Mouse (Mus musculus) CH12.LX (cell line): ENCODE measurements around the gene Hcls1. TPM values are rescaled to one million over a fixed set of nuclear protein-coding genes. Genes with fewer than 3 reads are reported as not detected.

Experiments
- DNase-seq: peaks from one replicate; pipeline ENCODE4 v3.0.0-alpha.2; 2013; ENCODE audit errors: extremely low read depth
- H3K27ac ChIP-seq: 2 replicates; pipeline ENCODE4 v1.5.1; 2012; ENCODE audit warnings: low read depth, mild to moderate bottlenecking, control low read depth, moderate library complexity; ENCODE audit not compliant: insufficient read depth
- H3K27me3 ChIP-seq: replicated peaks from 2 replicates; pipeline ENCODE3; 2012; ENCODE audit warnings: inconsistent platforms
- H3K36me3 ChIP-seq, 2 experiments: replicated peaks in 1 of 2; 2 replicates each; pipeline versions ENCODE3 to v1.6.1; 2012; ENCODE audit warnings: inconsistent platforms in 1 of 2, low read length in 1 of 2, mild to moderate bottlenecking in 1 of 2, mixed read lengths in 1 of 2, moderate library complexity in 1 of 2; ENCODE audit not compliant: control insufficient read depth in 1 of 2, insufficient read depth in 1 of 2
- H3K4me1 ChIP-seq, 2 experiments: 2 replicates each; pipeline ENCODE4 v1.6.1; 2012; ENCODE audit warnings: inconsistent platforms in 1 of 2, moderate library complexity in 1 of 2; ENCODE audit not compliant: insufficient read depth in 2 of 2, control insufficient read depth in 1 of 2
- H3K4me2 ChIP-seq: 2 replicates; pipeline ENCODE4 v1.6.1; 2012; ENCODE audit warnings: low read depth, mild to moderate bottlenecking, control low read depth; ENCODE audit not compliant: poor library complexity, insufficient read depth, severe bottlenecking
- H3K4me3 ChIP-seq, 3 experiments: fragments of 150-350 bp in 1 of 3; sonication (generic) in 1 of 3; replicated peaks in 1 of 3; 2 replicates each; pipeline versions ENCODE3 to v1.5.1; 2011 to 2012; ENCODE audit warnings: low read depth in 2 of 3, low read length in 2 of 3, mild to moderate bottlenecking in 2 of 3, moderate library complexity in 2 of 3, control low read depth in 1 of 3, improper control_type of control experiment in 1 of 3, inconsistent platforms in 1 of 3, mixed read lengths in 1 of 3; ENCODE audit not compliant: poor library complexity in 1 of 3
- H3K79me2 ChIP-seq: replicated peaks from 2 replicates; pipeline ENCODE4 v1.6.1; 2012; ENCODE audit warnings: mild to moderate bottlenecking, moderate library complexity; ENCODE audit not compliant: control insufficient read depth, poor library complexity, insufficient read depth, severe bottlenecking; ENCODE audit errors: extremely low read depth
- H3K9ac ChIP-seq: 2 replicates; pipeline ENCODE4 v1.6.1; 2012; ENCODE audit warnings: low read depth, mild to moderate bottlenecking, control low read depth, moderate library complexity; ENCODE audit not compliant: insufficient read depth
- H3K9me3 ChIP-seq: replicated peaks from 2 replicates; pipeline ENCODE3; 2012; ENCODE audit warnings: low read length, inconsistent platforms, mixed read lengths
- BHLHE40 ChIP-seq: IDR thresholded peaks from 2 replicates; pipeline ENCODE4 v1.6.1; 2011; ENCODE audit warnings: mild to moderate bottlenecking, low read depth, low read length, improper control_type of control experiment
- CHD1 ChIP-seq: IDR thresholded peaks from 2 replicates; pipeline ENCODE4 v1.6.1; 2012; ENCODE audit warnings: low read depth, low read length, improper control_type of control experiment, inconsistent platforms
- CHD2 ChIP-seq: IDR thresholded peaks from 2 replicates; pipeline ENCODE4 v1.6.1; 2011; ENCODE audit warnings: low read length, improper control_type of control experiment
- CTCF ChIP-seq, 2 experiments: IDR thresholded peaks in 1 of 2; conservative IDR thresholded peaks in 1 of 2; 2 replicates each; pipeline ENCODE4 v1.5.1; 2011 to 2012; ENCODE audit warnings: low read depth in 2 of 2, low read length in 2 of 2, improper control_type of control experiment in 1 of 2, inconsistent platforms in 1 of 2, mild to moderate bottlenecking in 1 of 2, moderate library complexity in 1 of 2
- ELF1 ChIP-seq: IDR thresholded peaks from 2 replicates; pipeline ENCODE4 v1.6.1; 2014; ENCODE audit warnings: low read depth, mild to moderate bottlenecking, inconsistent platforms, low read length, improper control_type of control experiment
- EP300 ChIP-seq: IDR thresholded peaks from 2 replicates; pipeline ENCODE4 v1.6.1; 2011; ENCODE audit warnings: low read length, improper control_type of control experiment
- ETS1 ChIP-seq: conservative IDR thresholded peaks from 2 replicates; pipeline ENCODE4 v1.6.1; 2012; ENCODE audit warnings: low read depth, mild to moderate bottlenecking, inconsistent platforms, low read length, improper control_type of control experiment, moderate library complexity
- GABPA ChIP-seq: IDR thresholded peaks from 2 replicates; pipeline ENCODE4 v1.6.1; 2012; ENCODE audit warnings: low read depth, low read length, improper control_type of control experiment, inconsistent platforms; ENCODE audit not compliant: insufficient replicate concordance
- HCFC1 ChIP-seq: IDR thresholded peaks from 2 replicates; pipeline ENCODE4 v1.6.1; 2012; ENCODE audit warnings: low read depth, mild to moderate bottlenecking, inconsistent platforms, low read length, improper control_type of control experiment
- IRF4 ChIP-seq: IDR thresholded peaks from 2 replicates; pipeline ENCODE4 v1.6.1; 2014; ENCODE audit warnings: low read depth, mild to moderate bottlenecking, inconsistent platforms, low read length, improper control_type of control experiment
- JUN ChIP-seq: IDR thresholded peaks from 2 replicates; pipeline ENCODE4 v1.6.1; 2011; ENCODE audit warnings: low read depth, mild to moderate bottlenecking, low read length, improper control_type of control experiment, moderate library complexity; ENCODE audit not compliant: insufficient read depth
- JUND ChIP-seq: conservative IDR thresholded peaks from 2 replicates; pipeline ENCODE4 v1.6.1; 2011; ENCODE audit warnings: low read depth, low read length, improper control_type of control experiment
- KAT2A ChIP-seq: IDR thresholded peaks from 2 replicates; pipeline ENCODE4 v1.6.1; 2012; ENCODE audit warnings: low read length, improper control_type of control experiment, inconsistent platforms; ENCODE audit not compliant: insufficient replicate concordance
- MAFK ChIP-seq: IDR thresholded peaks from 2 replicates; pipeline ENCODE4 v1.6.1; 2011; ENCODE audit warnings: low read length, improper control_type of control experiment; ENCODE audit not compliant: insufficient replicate concordance
- MAX ChIP-seq: IDR thresholded peaks from 2 replicates; pipeline ENCODE4 v1.6.1; 2011; ENCODE audit warnings: low read length, improper control_type of control experiment
- MAZ ChIP-seq: IDR thresholded peaks from 2 replicates; pipeline ENCODE4 v1.6.1; 2012; ENCODE audit warnings: low read depth, mild to moderate bottlenecking, inconsistent platforms, low read length, improper control_type of control experiment, moderate library complexity
- MEF2A ChIP-seq: IDR thresholded peaks from 2 replicates; pipeline ENCODE4 v1.6.1; 2014; ENCODE audit warnings: low read depth, mild to moderate bottlenecking, inconsistent platforms, low read length, improper control_type of control experiment, borderline replicate concordance
- MXI1 ChIP-seq: IDR thresholded peaks from 2 replicates; pipeline ENCODE4 v1.6.1; 2011; ENCODE audit warnings: mild to moderate bottlenecking, low read depth, low read length, improper control_type of control experiment
- MYC ChIP-seq: IDR thresholded peaks from 2 replicates; pipeline ENCODE4 v1.6.1; 2011; ENCODE audit warnings: low read depth, mild to moderate bottlenecking, improper control_type of control experiment, low read length
- NELFE ChIP-seq: IDR thresholded peaks from 2 replicates; pipeline ENCODE4 v1.6.1; 2011; ENCODE audit warnings: low read depth, low read length, improper control_type of control experiment
- NRF1 ChIP-seq: IDR thresholded peaks from 2 replicates; pipeline ENCODE4 v1.6.1; 2014; ENCODE audit warnings: low read depth, mild to moderate bottlenecking, inconsistent platforms, low read length, improper control_type of control experiment, moderate library complexity
- POLR2A ChIP-seq: IDR thresholded peaks from 2 replicates; pipeline ENCODE4 v1.6.1; 2011; ENCODE audit warnings: low read depth, mild to moderate bottlenecking, improper control_type of control experiment, low read length
- RAD21 ChIP-seq: IDR thresholded peaks from 2 replicates; pipeline ENCODE4 v1.6.1; 2011; ENCODE audit warnings: low read depth, mild to moderate bottlenecking, low read length, improper control_type of control experiment, moderate library complexity
- RCOR1 ChIP-seq: conservative IDR thresholded peaks from 2 replicates; pipeline ENCODE4 v1.6.1; 2012; ENCODE audit warnings: low read depth, mild to moderate bottlenecking, inconsistent platforms, low read length, improper control_type of control experiment
- SIN3A ChIP-seq: IDR thresholded peaks from 2 replicates; pipeline ENCODE4 v1.6.1; 2012; ENCODE audit warnings: low read length, improper control_type of control experiment, inconsistent platforms
- SMC3 ChIP-seq: IDR thresholded peaks from 2 replicates; pipeline ENCODE4 v1.6.1; 2011; ENCODE audit warnings: low read depth, low read length, improper control_type of control experiment
- TCF12 ChIP-seq: IDR thresholded peaks from 2 replicates; pipeline ENCODE4 v1.6.1; 2014; ENCODE audit warnings: low read depth, mild to moderate bottlenecking, inconsistent platforms, low read length, improper control_type of control experiment
- UBTF ChIP-seq: IDR thresholded peaks from 2 replicates; pipeline ENCODE4 v1.6.1; 2012; ENCODE audit warnings: low read depth, mild to moderate bottlenecking, inconsistent platforms, low read length, improper control_type of control experiment, moderate library complexity
- USF1 ChIP-seq: IDR thresholded peaks from 2 replicates; pipeline ENCODE4 v1.6.1; 2014; ENCODE audit warnings: low read depth, mild to moderate bottlenecking, inconsistent platforms, low read length, improper control_type of control experiment
- ZC3H11A ChIP-seq: IDR thresholded peaks from 2 replicates; pipeline ENCODE4 v1.6.1; 2012; ENCODE audit warnings: low read depth, mild to moderate bottlenecking, inconsistent platforms, low read length, improper control_type of control experiment
- ZNF384 ChIP-seq: IDR thresholded peaks from 2 replicates; pipeline ENCODE4 v1.6.1; 2012; ENCODE audit warnings: low read depth, low read length, improper control_type of control experiment, inconsistent platforms
- dilution Hi-C: fragments of 300-500 bp; cut with MboI; formaldehyde crosslinking; loops from 2 replicates; pipeline ENCODE4 v1.14.3; 2020; ENCODE audit warnings: low sequenced_read_pairs; ENCODE audit not compliant: extremely low pct_unique_long_range_greater_than_20kb, extremely low pct_ligation_motif_present
- in situ Hi-C: fragments of 300-500 bp; cut with MboI; formaldehyde crosslinking; loops from 3 replicates; pipeline ENCODE4 v1.14.3; 2019; ENCODE audit warnings: low sequenced_read_pairs, low pct_ligation_motif_present, low pct_unique_long_range_greater_than_20kb, mixed read lengths
- polyA plus RNA-seq: library from polyadenylated mRNA; unstranded; fragments of >175 nt; gene quantifications from 2 replicates; pipeline ENCODE4 v1.2.1, GENCODE M21; 2012; ENCODE audit warnings: low read depth; ENCODE audit not compliant: insufficient read length
- total RNA-seq, 2 experiments: library from RNA; depleted of rRNA; stranded (reverse); fragments of 300-350 nt in 1 of 2; fragments of >200 nt in 1 of 2; gene quantifications; 2 replicates each; pipeline ENCODE4 v1.2.3; 2012 to 2014

Hcls1 gene
- total and polyA plus RNA-seq, 3 experiments = 222 to 537 (median 302) TPM

- Histone ChIP-seq H3K27me3 (no peaks in the 10 kb centered on the region), H3K9ac (no peak overlapping the region), H3K79me2 (peaks cover 6% of the 10 kb centered on the region), H3K4me3 (no peak overlapping the region), H3K36me3 (peaks cover 55 to 88% of the 10 kb centered on the region in 2 experiments), H3K27ac (no peak overlapping the region), H3K4me1 (peaks cover 16 to 50% of the 10 kb centered on the region in 2 experiments), H3K9me3 (no peaks in the 10 kb centered on the region), H3K4me2 (no peak overlapping the region)
- dilution Hi-C loops (no loop called here), in situ Hi-C loops (no loop called here)
- no peak for TF ChIP-seq IRF4
- no peak for TF ChIP-seq MAX
- no peak for TF ChIP-seq ELF1
- TF ChIP-seq MEF2A = no peak
- TF ChIP-seq CHD1 = no peak
- no peak for TF ChIP-seq EP300
- no peak for TF ChIP-seq NELFE
- TF ChIP-seq GABPA = no peak
- TF ChIP-seq MAZ = no peak
- no peak for TF ChIP-seq MYC
- TF ChIP-seq HCFC1 = no peak
- no peak for TF ChIP-seq RCOR1
- TF ChIP-seq USF1 = no peak
- TF ChIP-seq MAFK = no peak
- no peak for TF ChIP-seq JUN
- TF ChIP-seq CHD2 = no peak
- TF ChIP-seq RAD21 = no peak
- no peak for TF ChIP-seq ZC3H11A
- DNase-seq = no peak
Observed at GRCm38 (mm10) chr16:36918505-36918904, 16.3 kb upstream of the Hcls1 start.

GRCm38 (mm10) chr16:36920410-36920809, 14.4 kb upstream of the Hcls1 start:
- H3K36me3 ChIP-seq = peaks cover 45 to 87% of the 10 kb centered on the region in 2 experiments

More at GRCm38 (mm10) chr16:36920410-36920809, 14.4 kb upstream of the Hcls1 start:
- H3K27ac ChIP-seq = peak overlapping the region; percentile 57
- peaks cover 21 to 69% of the 10 kb centered on the region in 2 experiments for H3K4me1 ChIP-seq
- H3K27me3 ChIP-seq = no peaks in the 10 kb centered on the region
- peak overlapping the region; percentile 32 for H3K4me2 ChIP-seq
- no peaks in the 10 kb centered on the region for H3K9me3 ChIP-seq
- no peak for TF ChIP-seq CTCF (conservative IDR thresholded peaks at IDR 0.05 in 1 of 2, IDR thresholded peaks at IDR 0.05 in 1 of 2; ENCODE audit: low read depth in 2 of 2, low read length in 2 of 2)
- TF ChIP-seq MXI1 = peak; percentile 9; the same call in 1 of the 2 replicates
- TF ChIP-seq BHLHE40 = peak; percentile 44
- TF ChIP-seq MEF2A = 0 out of 2 replicates have a peak, but pooled peaks have one; percentile 38
- peak; percentile 23; the same call in 1 of the 2 replicates for TF ChIP-seq TCF12
- TF ChIP-seq IRF4 = peak; percentile 92
- TF ChIP-seq USF1 = no peak
- TF ChIP-seq MAFK = peak; percentile 59; the same call in 1 of the 2 replicates
- 0 out of 2 replicates have a peak, but pooled peaks have one; percentile 28 for TF ChIP-seq CHD2
- TF ChIP-seq NELFE = no peak
- TF ChIP-seq ETS1 = peak; percentile 68
- peak; percentile 37; the same call in 1 of the 2 replicates for TF ChIP-seq MYC
- TF ChIP-seq JUND = peak; percentile 45; the same call in 1 of the 2 replicates
- TF ChIP-seq SIN3A = peak; percentile 20; the same call in 1 of the 2 replicates
- TF ChIP-seq UBTF = no peak
- no peak for TF ChIP-seq NRF1
- peak; percentile 99 for TF ChIP-seq EP300
- TF ChIP-seq RCOR1 = no peak
- TF ChIP-seq JUN = 0 out of 2 replicates have a peak, but pooled peaks have one; percentile 47
- TF ChIP-seq SMC3 = no peak
- no peak for TF ChIP-seq POLR2A
- TF ChIP-seq HCFC1 = no peak
- no peak for TF ChIP-seq KAT2A
- peak; percentile 96 for TF ChIP-seq ZNF384
- in situ Hi-C loops (no loop called here), dilution Hi-C loops (no loop called here)
- H3K9ac ChIP-seq = peak overlapping the region; percentile 41; the same call in 1 of the 2 replicates
- H3K4me3 ChIP-seq = no peak overlapping the region
- peaks cover 12% of the 10 kb centered on the region for H3K79me2 ChIP-seq
- peak; percentile 74 for DNase-seq
